In genomic region chr6:27745693-27746451, GRCm38 (mm10) we compare ENCODE assay signal across 19 mouse cellular contexts.
DNase-seq lines count a peak whose midpoint lies in the region; ATAC-seq and TF ChIP-seq lines count a peak whose summit lies in the region.
"Had no signal": no experiment of that assay in that cellular context is flagged by ENCODE, and none has a peak within 500 bp of the region (broad histone marks: within the 10 kb centered on the region; RNA-seq: fewer than 3 reads in every experiment).

No protein-coding gene starts in this region.

- no peaks in the 10 kb centered on the region for H3K27me3 ChIP-seq in forebrain, embryonic 11.5 days (ENCODE audit: control insufficient read depth, insufficient read depth, low read length)
- H3K27me3 ChIP-seq in forebrain, embryonic 12.5 days: no peaks in the 10 kb centered on the region
- H3K27me3 ChIP-seq in midbrain, embryonic 10.5 days (ENCODE audit: low read depth, poor library complexity, severe bottlenecking): no peaks in the 10 kb centered on the region
- no peaks in the 10 kb centered on the region for H3K27me3 ChIP-seq in neural tube, embryonic 12.5 days (replicated peaks)
- H3K27me3 ChIP-seq in intestine, embryonic 15.5 days (replicated peaks): no peaks in the 10 kb centered on the region
- H3K27me3 ChIP-seq: CH12.LX; limb, embryonic 13.5 days; liver, embryonic 15.5 days; megakaryocyte, embryonic 14.5 days had no signal

- H3K4me1 ChIP-seq in forebrain, embryonic 11.5 days (replicated peaks; ENCODE audit: control insufficient read depth, insufficient read depth, low read length): 0 out of 2 replicates have a peak, but pooled peaks cover 2% of the 10 kb centered on the region
- peaks cover 11% of the 10 kb centered on the region for H3K4me1 ChIP-seq in forebrain, embryonic 12.5 days
- H3K4me1 ChIP-seq in midbrain, embryonic 10.5 days: peaks cover 12% of the 10 kb centered on the region
- no peaks in the 10 kb centered on the region for H3K4me1 ChIP-seq in neural tube, embryonic 12.5 days
- H3K4me1 ChIP-seq in intestine, embryonic 15.5 days (replicated peaks): no peaks in the 10 kb centered on the region
- H3K4me1 ChIP-seq: limb, embryonic 13.5 days; liver, embryonic 15.5 days; megakaryocyte, embryonic 14.5 days had no signal

- H3K4me2 ChIP-seq in forebrain, embryonic 11.5 days (ENCODE audit: low read depth, low read length, severe bottlenecking): no peak overlapping the region
- H3K4me2 ChIP-seq in forebrain, embryonic 12.5 days: no peak overlapping the region
- H3K4me2 ChIP-seq in neural tube, embryonic 12.5 days (replicated peaks): no peak overlapping the region
- H3K4me2 ChIP-seq in intestine, embryonic 15.5 days (replicated peaks): no peak overlapping the region
- H3K4me2 ChIP-seq: limb, embryonic 13.5 days; liver, embryonic 15.5 days had no signal

- TF ChIP-seq POLR2A in brain, embryonic 14.5 days (IDR thresholded peaks at IDR 0.05; ENCODE audit: borderline replicate concordance, extremely low read depth, insufficient read depth, insufficient read length, poor library complexity, severe bottlenecking): no peak

- DNase-seq in forebrain, embryonic 11.5 days (ENCODE audit: low spot score): no peak
- peak; percentile 70 for DNase-seq in brain, embryonic 14.5 days (ENCODE audit: low read depth)
- DNase-seq in midbrain, embryonic 10.5 days (ENCODE audit: low spot score): no peak
- no peak for DNase-seq in embryo, embryonic 9.5 days (ENCODE audit: extremely low spot score)
- DNase-seq: adrenal gland, adult 2 months; cerebellum, adult 11-12 months; gastrocnemius, postnatal 14 days; kidney, adult 9 months; kidney, postnatal 4 days; lung, postnatal 10 days; thymus, postnatal 36 days had no signal

- H3K9ac ChIP-seq in forebrain, embryonic 11.5 days (ENCODE audit: low read length): no peak overlapping the region
- no peak overlapping the region for H3K9ac ChIP-seq in forebrain, embryonic 12.5 days
- H3K9ac ChIP-seq in neural tube, embryonic 12.5 days: no peak overlapping the region
- no peak overlapping the region for H3K9ac ChIP-seq in intestine, embryonic 15.5 days
- H3K9ac ChIP-seq: limb, embryonic 13.5 days; liver, embryonic 15.5 days had no signal

- TF ChIP-seq CTCF in brain, embryonic 14.5 days (IDR thresholded peaks at IDR 0.05; ENCODE audit: borderline replicate concordance, extremely low read depth, insufficient read depth, insufficient read length): no peak

- ATAC-seq in forebrain, embryonic 11.5 days (replicated peaks; ENCODE audit: low FRiP score): peak; percentile 63
- no peak; the same call in 1 of the 2 replicates for ATAC-seq in forebrain, embryonic 12.5 days (ENCODE audit: low FRiP score)
- ATAC-seq in neural tube, embryonic 12.5 days (ENCODE audit: low FRiP score, low read depth): peak; percentile 87
- ATAC-seq in intestine, embryonic 15.5 days: no peak
- ATAC-seq: inflammation-experienced regulatory T-cells, adult 6 months had no signal

- 8% methylated on average over 5 of the region's 5 CpGs for WGBS in forebrain, embryonic 11.5 days
- 7% methylated on average over 5 of the region's 5 CpGs for WGBS in forebrain, embryonic 12.5 days
- 16% methylated on average over 5 of the region's 5 CpGs for WGBS in midbrain, embryonic 10.5 days
- 22% methylated on average over 5 of the region's 5 CpGs for WGBS in neural tube, embryonic 12.5 days
- 24% methylated on average over 5 of the region's 5 CpGs for WGBS in intestine, embryonic 15.5 days

- no peak overlapping the region for H3K27ac ChIP-seq in forebrain, embryonic 11.5 days (ENCODE audit: low read depth, low read length)
- no peak overlapping the region for H3K27ac ChIP-seq in forebrain, embryonic 12.5 days
- H3K27ac ChIP-seq in midbrain, embryonic 10.5 days (replicated peaks): 0 out of 2 replicates have a peak overlapping the region, but pooled peaks have one; percentile 52
- no peak overlapping the region for H3K27ac ChIP-seq in neural tube, embryonic 12.5 days
- no peak overlapping the region for H3K27ac ChIP-seq in intestine, embryonic 15.5 days
- H3K27ac ChIP-seq: limb, embryonic 13.5 days; liver, embryonic 15.5 days had no signal

- no peaks in the 10 kb centered on the region for H3K36me3 ChIP-seq in forebrain, embryonic 11.5 days (ENCODE audit: control insufficient read depth, insufficient read depth, low read length)
- H3K36me3 ChIP-seq in forebrain, embryonic 12.5 days (replicated peaks): no peaks in the 10 kb centered on the region
- no peaks in the 10 kb centered on the region for H3K36me3 ChIP-seq in midbrain, embryonic 10.5 days
- H3K36me3 ChIP-seq in neural tube, embryonic 12.5 days: no peaks in the 10 kb centered on the region
- H3K36me3 ChIP-seq in intestine, embryonic 15.5 days: no peaks in the 10 kb centered on the region
- H3K36me3 ChIP-seq: limb, embryonic 13.5 days; liver, embryonic 15.5 days had no signal

- H3K4me3 ChIP-seq in forebrain, embryonic 11.5 days (ENCODE audit: low read depth, low read length): no peak overlapping the region
- H3K4me3 ChIP-seq in forebrain, embryonic 12.5 days (replicated peaks): no peak overlapping the region
- H3K4me3 ChIP-seq in midbrain, embryonic 10.5 days: no peak overlapping the region
- H3K4me3 ChIP-seq in neural tube, embryonic 12.5 days: no peak overlapping the region
- H3K4me3 ChIP-seq in intestine, embryonic 15.5 days (replicated peaks): no peak overlapping the region
- H3K4me3 ChIP-seq: limb, embryonic 13.5 days; liver, embryonic 15.5 days; megakaryocyte, embryonic 14.5 days had no signal

- H3K9me3 ChIP-seq in forebrain, embryonic 11.5 days (ENCODE audit: control insufficient read depth, low read length): no peaks in the 10 kb centered on the region
- no peaks in the 10 kb centered on the region for H3K9me3 ChIP-seq in forebrain, embryonic 12.5 days
- H3K9me3 ChIP-seq in midbrain, embryonic 10.5 days (replicated peaks): no peaks in the 10 kb centered on the region
- H3K9me3 ChIP-seq in neural tube, embryonic 12.5 days: no peaks in the 10 kb centered on the region
- H3K9me3 ChIP-seq in intestine, embryonic 15.5 days: no peaks in the 10 kb centered on the region
- H3K9me3 ChIP-seq: limb, embryonic 13.5 days; liver, embryonic 15.5 days; megakaryocyte, embryonic 14.5 days had no signal

Comparison
In these comparisons a context has a peak if more than half of its experiments do, and no peak if none do; other contexts are left out.
1. ATAC-seq: peak in forebrain, embryonic 11.5 days (single experiment) and neural tube, embryonic 12.5 days (single experiment); none in forebrain, embryonic 12.5 days (single experiment) and intestine, embryonic 15.5 days (single experiment).